In the genomic region with DNA sequence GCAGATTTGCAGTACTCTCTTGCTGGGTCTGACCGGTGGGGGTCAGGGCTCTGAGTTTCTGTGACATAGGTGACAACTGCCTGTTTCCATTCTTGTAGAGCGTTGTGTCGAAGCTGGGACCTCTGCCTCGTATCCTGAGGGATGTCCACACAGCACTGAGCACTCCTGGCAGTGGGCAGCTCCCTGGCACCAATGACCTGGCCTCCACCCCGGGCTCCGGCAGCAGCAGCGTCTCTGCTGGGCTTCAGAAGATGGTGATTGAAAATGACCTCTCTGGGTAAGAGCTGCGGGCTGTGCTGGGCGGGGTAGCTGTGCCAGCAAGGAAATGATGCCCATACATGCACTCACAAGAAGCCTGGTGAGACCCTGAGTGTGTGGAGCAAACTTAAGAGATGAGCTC, we compare ENCODE assay signal across 25 mouse cellular contexts.
A peak's percentile ranks its signal among the peaks of the same experiment; 100 is the strongest.
DNase-seq lines count a peak whose midpoint lies in the region; ATAC-seq lines count a peak whose summit lies in the region.
"Had no signal": no experiment of that assay in that cellular context is flagged by ENCODE, and none has a peak within 500 bp of the region (broad histone marks: within the 10 kb centered on the region; RNA-seq: fewer than 3 reads in every experiment).

No protein-coding gene starts in this region.

- 94% methylated on average over 9 of the region's 9 CpGs for WGBS in embryonic facial prominence, embryonic 13.5 days
- WGBS in embryonic facial prominence, embryonic 10.5 days: 92% methylated on average over 9 of the region's 9 CpGs
- 78% methylated on average over 9 of the region's 9 CpGs for WGBS in liver, embryonic 16.5 days (ENCODE audit: insufficient replicate concordance)
- WGBS in macrophage (ENCODE audit: missing documents): 96% methylated on average over 9 of the region's 9 CpGs

- intact Hi-C loops in heart, postnatal 10 days (cut with DNase I): no loop called here

- H3K9ac ChIP-seq in embryonic facial prominence, embryonic 13.5 days: 0 out of 2 replicates have a peak overlapping the region, but pooled peaks have one; percentile 6
- no peak overlapping the region for H3K9ac ChIP-seq in liver, embryonic 16.5 days (ENCODE audit: low read depth, low read length)
- H3K9ac ChIP-seq: embryonic facial prominence, embryonic 15.5 days; hindbrain, embryonic 14.5 days; liver, embryonic 14.5 days; lung, embryonic 15.5 days had no signal

- H3K4me2 ChIP-seq in embryonic facial prominence, embryonic 13.5 days: no peak overlapping the region
- no peak overlapping the region for H3K4me2 ChIP-seq in liver, embryonic 16.5 days (ENCODE audit: low read depth, low read length)
- H3K4me2 ChIP-seq: embryonic facial prominence, embryonic 15.5 days; heart, embryonic 11.5 days; hindbrain, embryonic 14.5 days; lung, embryonic 15.5 days; midbrain, embryonic 11.5 days had no signal

- no peak overlapping the region for H3K27ac ChIP-seq in embryonic facial prominence, embryonic 13.5 days
- H3K27ac ChIP-seq in embryonic facial prominence, embryonic 10.5 days (replicated peaks): no peak overlapping the region
- peak overlapping the region; percentile 33 for H3K27ac ChIP-seq in liver, embryonic 16.5 days (ENCODE audit: low read length)
- H3K27ac ChIP-seq in macrophage: peak overlapping the region; percentile 56
- H3K27ac ChIP-seq: embryonic facial prominence, embryonic 15.5 days; hindbrain, embryonic 14.5 days; liver, embryonic 14.5 days; lung, embryonic 15.5 days had no signal

- H3K4me1 ChIP-seq in embryonic facial prominence, embryonic 13.5 days: peaks cover 17% of the 10 kb centered on the region
- H3K4me1 ChIP-seq in embryonic facial prominence, embryonic 10.5 days: no peaks in the 10 kb centered on the region
- no peaks in the 10 kb centered on the region; the same call in 1 of the 2 replicates for H3K4me1 ChIP-seq in liver, embryonic 16.5 days (ENCODE audit: control insufficient read depth, low read depth, low read length)

- ATAC-seq in embryonic facial prominence, embryonic 13.5 days (ENCODE audit: insufficient number of reproducible peaks, insufficient read depth, low FRiP score, low TSS enrichment, low read depth): no peak
- no peak for ATAC-seq in liver, embryonic 16.5 days (ENCODE audit: low read depth)
- ATAC-seq: forebrain, embryonic 14.5 days; intestine, postnatal 0 days; midbrain, embryonic 16.5 days; Patski had no signal

- H3K9me3 ChIP-seq in embryonic facial prominence, embryonic 13.5 days: no peaks in the 10 kb centered on the region
- no peaks in the 10 kb centered on the region for H3K9me3 ChIP-seq in embryonic facial prominence, embryonic 10.5 days
- no peaks in the 10 kb centered on the region for H3K9me3 ChIP-seq in liver, embryonic 16.5 days (replicated peaks; ENCODE audit: control insufficient read depth, low read length)
- H3K9me3 ChIP-seq: embryonic facial prominence, embryonic 15.5 days; lung, embryonic 15.5 days had no signal

- no peaks in the 10 kb centered on the region for H3K27me3 ChIP-seq in embryonic facial prominence, embryonic 13.5 days
- H3K27me3 ChIP-seq in embryonic facial prominence, embryonic 10.5 days (replicated peaks; ENCODE audit: low read depth, poor library complexity, severe bottlenecking): no peaks in the 10 kb centered on the region
- no peaks in the 10 kb centered on the region for H3K27me3 ChIP-seq in liver, embryonic 16.5 days (ENCODE audit: control insufficient read depth, insufficient read depth, low read depth, low read length)
- H3K27me3 ChIP-seq: embryonic facial prominence, embryonic 15.5 days; lung, embryonic 15.5 days; Patski had no signal

- peak; percentile 64 for DNase-seq in adrenal gland, postnatal 10 days
- no peak for DNase-seq in adrenal gland, postnatal 4 days (ENCODE audit: low spot score in 2 of 2)
- DNase-seq in embryonic facial prominence, embryonic 10.5 days (ENCODE audit: low spot score): no peak
- DNase-seq in liver: no peak
- DNase-seq in heart, postnatal 10 days: no peak
- DNase-seq: gastrocnemius, postnatal 25 days; heart, adult 18-20 months; heart, postnatal 4 days; kidney, postnatal 14 days; left cerebral cortex, postnatal 4 days; right cerebral cortex, postnatal 25 days; thymus, postnatal 14 days had no signal

- H3K4me3 ChIP-seq in embryonic facial prominence, embryonic 13.5 days: no peak overlapping the region
- H3K4me3 ChIP-seq in embryonic facial prominence, embryonic 10.5 days: no peak overlapping the region
- H3K4me3 ChIP-seq in liver, embryonic 16.5 days (ENCODE audit: low read depth, low read length): no peak overlapping the region
- no peak overlapping the region for H3K4me3 ChIP-seq in macrophage (ENCODE audit: inconsistent target)
- H3K4me3 ChIP-seq: embryonic facial prominence, embryonic 15.5 days; lung, embryonic 15.5 days had no signal

- H3K79me2 ChIP-seq in macrophage (ENCODE audit: inconsistent target): no peaks in the 10 kb centered on the region

- peaks cover 99% of the 10 kb centered on the region for H3K36me3 ChIP-seq in embryonic facial prominence, embryonic 13.5 days
- peaks cover 100% of the 10 kb centered on the region for H3K36me3 ChIP-seq in embryonic facial prominence, embryonic 10.5 days (replicated peaks)
- no peaks in the 10 kb centered on the region; the same call in 1 of the 2 replicates for H3K36me3 ChIP-seq in liver, embryonic 16.5 days (ENCODE audit: control insufficient read depth, insufficient read depth)
- H3K36me3 ChIP-seq in macrophage (ENCODE audit: inconsistent target): no peaks in the 10 kb centered on the region

Comparison
In these comparisons a context has a peak if more than half of its experiments do, and no peak if none do; other contexts are left out.
1. H3K27ac ChIP-seq: peak in liver, embryonic 16.5 days (single experiment) and macrophage (single experiment); none in embryonic facial prominence, embryonic 13.5 days (single experiment) and embryonic facial prominence, embryonic 10.5 days (single experiment).